Mouse (Mus musculus) hindbrain, embryonic 14.5 days (tissue): ENCODE data around the gene Sytl5. TPM values are rescaled to one million over a fixed set of nuclear protein-coding genes. Genes with fewer than 3 reads are reported as not detected.

Source experiments
- ATAC-seq: fragments of 200-750 bp; cut with Nextera tagmentation; 2 replicates; pipeline ENCODE4 v1.8.0; 2017; ENCODE audit warnings: moderate number of reproducible peaks, mild to moderate bottlenecking, moderate TSS enrichment, moderate library complexity; ENCODE audit not compliant: low FRiP score
- DNase-seq: peaks from one replicate; pipeline ENCODE4 v3.0.0-alpha.2; 2015; ENCODE audit warnings: low spot score
- H3K27ac ChIP-seq: fragments of 300-500 bp; sonication (generic); 2 replicates; pipeline ENCODE4 v1.5.1; 2014; ENCODE audit warnings: mild to moderate bottlenecking, moderate library complexity
- H3K27me3 ChIP-seq: fragments of 300-500 bp; sonication (generic); 2 replicates; pipeline ENCODE4 v1.6.1; 2014; ENCODE audit warnings: mild to moderate bottlenecking, low read length, mixed read lengths; ENCODE audit not compliant: control insufficient read depth, insufficient read depth
- H3K36me3 ChIP-seq: fragments of 300-500 bp; sonication (generic); replicated peaks from 2 replicates; pipeline ENCODE4 v1.6.1; 2014; ENCODE audit not compliant: control insufficient read depth, insufficient read depth
- H3K4me1 ChIP-seq: fragments of 300-500 bp; sonication (generic); replicated peaks from 2 replicates; pipeline ENCODE4 v1.6.1; 2014; ENCODE audit warnings: antibody characterized with exemption, low read length, mixed read lengths; ENCODE audit not compliant: control insufficient read depth, insufficient read depth
- H3K4me2 ChIP-seq: fragments of 300-500 bp; sonication (generic); replicated peaks from 2 replicates; pipeline ENCODE4 v1.6.1; 2014; ENCODE audit warnings: mild to moderate bottlenecking, moderate library complexity
- H3K4me3 ChIP-seq: fragments of 300-500 bp; sonication (generic); replicated peaks from 2 replicates; pipeline ENCODE4 v1.5.1; 2014; ENCODE audit warnings: mild to moderate bottlenecking, low read length
- H3K9ac ChIP-seq: fragments of 300-500 bp; sonication (generic); 2 replicates; pipeline ENCODE4 v1.6.1; 2014
- H3K9me3 ChIP-seq: fragments of 300-500 bp; sonication (generic); 2 replicates; pipeline ENCODE4 v1.6.1; 2016; ENCODE audit warnings: low read length; ENCODE audit not compliant: control insufficient read depth
- WGBS: fragments of 180-500 bp; shearing (Covaris S2); extraction: QIAGEN DNeasy Blood & Tissue Kit; methylation state at CpG from one replicate; pipeline ENCODE4 v1.1.7; 2014; 5-methylcytosine and 5-hydroxymethylcytosine counted together
- polyA plus RNA-seq: library from polyadenylated mRNA; unstranded; fragments of >200 nt; fragmentation: Nextera tagmentation; extraction: Ambion mirVana; gene quantifications from 2 replicates; pipeline ENCODE4 v1.2.1, GENCODE M21; 2014

Gene Sytl5
- polyA plus RNA-seq: 0.44 and 0.56 TPM in 2 replicates

GRCm38 (mm10) chrX:9885322-9885721 lies at the start of gene Sytl5:
Gene Sytl5, plus strand, starts transcription at chrX:9885622.
- no peaks in the 10 kb centered on the region for H3K36me3 ChIP-seq
- H3K27me3 ChIP-seq: no peaks in the 10 kb centered on the region
- no peak within 1 kb of the TSS for H3K9ac ChIP-seq
- H3K4me2 ChIP-seq: no peak within 1 kb of the TSS
- no peaks in the 10 kb centered on the region for H3K9me3 ChIP-seq
- WGBS: 70% methylated on average over 2 of the region's 2 CpGs
- no peaks in the 10 kb centered on the region for H3K4me1 ChIP-seq
- ATAC-seq (no peak), DNase-seq (no peak)
- H3K27ac ChIP-seq: no peak within 1 kb of the TSS
- no peak within 1 kb of the TSS for H3K4me3 ChIP-seq

- no peak within 1 kb of the TSS for H3K9ac ChIP-seq
- H3K27me3 ChIP-seq: no peaks in the 10 kb centered on the region
- no peak within 1 kb of the TSS for H3K4me2 ChIP-seq
- WGBS: 84% methylated on average over 3 of the region's 3 CpGs
- H3K4me1 ChIP-seq: no peaks in the 10 kb centered on the region
- DNase-seq (no peak), ATAC-seq (no peak)
- H3K9me3 ChIP-seq: no peaks in the 10 kb centered on the region
- no peak within 1 kb of the TSS for H3K27ac ChIP-seq
- no peak within 1 kb of the TSS for H3K4me3 ChIP-seq
- H3K36me3 ChIP-seq: no peaks in the 10 kb centered on the region
These were observed 38.8 kb upstream of the Sytl5 start, which contains the start of gene Hypm for GRCm38 (mm10) chrX:9846628-9847027. Gene Hypm, plus strand, starts transcription at chrX:9846928.

- Histone ChIP-seq H3K27me3 (no peaks in the 10 kb centered on the region), H3K4me3 (no peak within 1 kb of the TSS), H3K9ac (no peak within 1 kb of the TSS), H3K4me2 (no peak within 1 kb of the TSS), H3K36me3 (no peaks in the 10 kb centered on the region), H3K4me1 (no peaks in the 10 kb centered on the region), H3K27ac (no peak within 1 kb of the TSS), H3K9me3 (no peaks in the 10 kb centered on the region)
- DNase-seq (no peak), ATAC-seq (no peak)
- WGBS: 29% methylated on average over 1 of the region's 1 CpGs
These were observed 36.0 kb upstream of the Sytl5 start, which contains the start of gene H2al3 for GRCm38 (mm10) chrX:9849403-9849802. Gene H2al3, plus strand, starts transcription at chrX:9849703.

DNA sequence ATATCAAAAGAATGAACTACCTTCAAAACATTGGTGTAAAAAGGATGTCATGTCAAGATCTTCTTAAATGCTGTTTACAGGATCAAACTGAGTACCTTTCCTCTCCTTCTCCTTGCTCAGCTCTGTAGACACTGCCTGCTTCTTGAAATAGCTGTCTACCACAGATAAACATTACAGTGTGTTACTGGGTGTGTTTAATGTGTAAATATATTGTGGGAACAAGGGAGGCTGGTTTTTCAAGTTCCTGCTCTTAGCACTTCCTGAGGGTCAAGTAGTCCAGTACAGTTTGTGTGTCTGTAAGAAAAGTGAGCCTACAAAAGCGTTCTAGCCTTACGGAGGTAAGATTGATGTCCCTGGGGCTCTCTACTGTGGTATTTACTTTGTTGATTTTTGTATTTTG lies 23.6 kb upstream of the Sytl5 start:
- DNase-seq: no peak
- H3K4me2 ChIP-seq: no peak overlapping the region

DNA sequence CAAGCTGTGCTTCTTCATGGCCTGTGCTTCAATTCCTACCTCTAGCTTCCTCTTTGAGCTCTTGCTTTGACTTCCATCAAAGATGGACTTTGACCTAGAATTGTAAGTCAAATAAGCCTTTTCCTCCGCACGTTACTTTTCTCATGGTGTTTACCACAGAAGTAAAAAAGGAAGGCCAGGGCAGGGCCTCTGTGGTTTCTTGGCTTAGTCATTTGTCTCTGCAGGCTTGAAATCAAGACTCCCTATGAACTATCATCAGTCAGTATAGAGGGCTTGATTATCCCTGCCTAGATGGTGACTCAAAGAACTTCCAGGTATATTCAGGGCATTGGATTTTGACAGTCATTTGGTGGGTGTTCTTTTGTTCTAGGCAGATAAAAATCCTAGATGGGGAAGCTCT lies 9.9 kb upstream of the Sytl5 start:
- WGBS: 85% methylated on average over 2 of the region's 2 CpGs
- Histone ChIP-seq H3K27ac (no peak overlapping the region), H3K9me3 (no peaks in the 10 kb centered on the region), H3K9ac (no peak overlapping the region), H3K27me3 (no peaks in the 10 kb centered on the region), H3K36me3 (no peaks in the 10 kb centered on the region), H3K4me2 (no peak overlapping the region), H3K4me3 (no peak overlapping the region), H3K4me1 (no peaks in the 10 kb centered on the region)
- DNase-seq: no peak
- no peak for ATAC-seq

More for the DNA sequence above, 23.6 kb upstream of the Sytl5 start:
- Histone ChIP-seq H3K9ac (no peak overlapping the region), H3K36me3 (no peaks in the 10 kb centered on the region), H3K27me3 (no peaks in the 10 kb centered on the region), H3K4me1 (no peaks in the 10 kb centered on the region), H3K27ac (no peak overlapping the region), H3K4me3 (no peak overlapping the region), H3K9me3 (no peaks in the 10 kb centered on the region)
- 88% methylated on average over 2 of the region's 2 CpGs for WGBS
- no peak for ATAC-seq

DNA sequence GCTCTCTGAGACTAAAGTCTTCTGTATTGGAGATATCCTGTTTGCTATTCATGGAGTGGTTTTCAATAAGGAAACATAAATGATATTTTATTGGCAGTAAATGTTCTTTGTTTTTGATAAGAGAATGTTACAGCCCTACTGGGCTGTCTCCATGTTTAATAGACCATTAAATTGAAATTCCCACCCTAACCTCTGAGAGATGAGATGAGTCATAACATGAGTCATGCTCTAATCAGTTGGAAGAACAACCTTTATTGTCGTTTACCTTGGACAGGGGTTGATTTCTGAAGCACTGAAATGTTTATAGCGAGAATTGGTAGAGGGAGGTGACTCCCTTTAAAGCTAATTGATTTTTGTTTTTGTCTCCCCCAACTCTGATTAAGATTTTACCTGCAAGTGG lies 24.1 kb downstream of the Sytl5 start:
- Histone ChIP-seq H3K4me2 (no peak overlapping the region), H3K4me1 (no peaks in the 10 kb centered on the region), H3K27me3 (no peaks in the 10 kb centered on the region), H3K27ac (no peak overlapping the region), H3K36me3 (no peaks in the 10 kb centered on the region), H3K4me3 (no peak overlapping the region), H3K9ac (no peak overlapping the region), H3K9me3 (no peaks in the 10 kb centered on the region)
- ATAC-seq: no peak
- DNase-seq: no peak
- WGBS: 64% methylated on average over 2 of the region's 2 CpGs

DNA sequence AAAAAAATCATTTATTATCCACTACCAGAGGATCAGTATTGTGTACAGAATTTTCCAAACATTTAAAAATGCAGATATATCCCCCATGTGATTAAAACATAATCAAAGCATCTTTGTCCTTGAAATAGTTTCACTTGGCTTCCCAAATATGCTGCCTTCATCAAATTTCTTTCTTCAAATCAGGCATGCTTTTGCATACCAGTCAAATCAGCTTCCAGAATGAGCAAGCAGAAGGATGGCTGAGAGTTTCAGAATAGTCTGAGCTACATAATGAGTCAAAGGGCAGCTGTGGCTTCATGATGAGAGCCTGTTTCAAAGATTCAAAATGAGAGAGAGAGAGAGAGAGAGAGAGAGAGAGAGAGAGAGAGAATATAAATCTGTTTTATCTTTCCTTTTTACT lies 48.4 kb downstream of the Sytl5 start:
- H3K36me3 ChIP-seq: no peaks in the 10 kb centered on the region
- DNase-seq (no peak), ATAC-seq (no peak)

DNA sequence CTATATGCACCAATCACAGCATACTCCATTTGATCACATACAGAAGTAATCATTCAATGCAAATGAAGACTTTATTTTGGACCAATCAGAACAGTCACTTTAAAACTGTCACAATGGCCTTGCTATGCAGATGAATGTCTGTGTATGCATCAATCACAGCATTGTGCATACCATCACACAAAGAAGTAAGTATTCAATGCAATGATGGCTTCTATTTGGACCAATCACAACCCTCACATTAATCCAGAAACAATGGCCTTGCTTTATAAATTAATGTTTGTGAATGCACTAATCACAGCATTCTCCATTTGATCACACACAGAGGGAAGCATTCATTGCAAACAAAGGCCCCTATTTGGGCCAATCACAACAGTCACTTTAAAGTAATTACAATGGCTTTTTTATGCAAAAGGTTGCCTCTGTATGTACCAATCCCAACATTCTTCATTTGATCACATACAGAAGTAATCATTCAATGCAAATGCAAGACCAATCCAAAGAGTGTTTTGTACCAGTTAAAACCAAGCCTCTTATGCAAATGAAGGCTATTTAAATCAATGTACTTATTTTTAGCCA lies 98.8 kb downstream of the Sytl5 start:
- Histone ChIP-seq H3K27ac (no peak overlapping the region), H3K36me3 (no peaks in the 10 kb centered on the region)

More for the DNA sequence above, 48.4 kb downstream of the Sytl5 start:
- Histone ChIP-seq H3K4me1 (no peaks in the 10 kb centered on the region), H3K9ac (no peak overlapping the region), H3K27me3 (no peaks in the 10 kb centered on the region), H3K4me2 (no peak overlapping the region), H3K4me3 (no peak overlapping the region), H3K9me3 (no peaks in the 10 kb centered on the region), H3K27ac (no peak overlapping the region)

GRCm38 (mm10) chrX:10000718-10001117 lies 115.3 kb downstream of the Sytl5 start:
- Histone ChIP-seq H3K27ac (no peak overlapping the region), H3K36me3 (no peaks in the 10 kb centered on the region), H3K4me2 (no peak overlapping the region), H3K27me3 (no peaks in the 10 kb centered on the region), H3K9ac (no peak overlapping the region), H3K4me3 (no peak overlapping the region), H3K9me3 (no peaks in the 10 kb centered on the region), H3K4me1 (no peaks in the 10 kb centered on the region)
- 63% methylated on average over 1 of the region's 1 CpGs for WGBS
- no peak for ATAC-seq
- DNase-seq: no peak

More for the DNA sequence above, 98.8 kb downstream of the Sytl5 start:
- Histone ChIP-seq H3K4me1 (no peaks in the 10 kb centered on the region), H3K9ac (no peak overlapping the region), H3K27me3 (no peaks in the 10 kb centered on the region), H3K4me2 (no peak overlapping the region), H3K9me3 (no peaks in the 10 kb centered on the region), H3K4me3 (no peak overlapping the region)
- no peak for ATAC-seq
- DNase-seq: no peak

- no peak overlapping the region for H3K27ac ChIP-seq
- H3K4me1 ChIP-seq: no peaks in the 10 kb centered on the region
- ATAC-seq (no peak), DNase-seq (no peak)
- no peaks in the 10 kb centered on the region for H3K27me3 ChIP-seq
- H3K4me3 ChIP-seq: no peak overlapping the region
- no peak overlapping the region for H3K9ac ChIP-seq
- no peaks in the 10 kb centered on the region for H3K36me3 ChIP-seq
- no peak overlapping the region for H3K4me2 ChIP-seq
- H3K9me3 ChIP-seq: no peaks in the 10 kb centered on the region
- WGBS: 53% methylated on average over 1 of the region's 1 CpGs
These were observed 120.5 kb downstream of the Sytl5 start for GRCm38 (mm10) chrX:10005946-10006345.
